Mouse (Mus musculus): ENCODE results near the gene Fdxacb1. TPM values are rescaled to one million over a fixed set of nuclear protein-coding genes. Genes with fewer than 3 reads are reported as not detected.
A peak's percentile ranks its signal among the peaks of the same experiment; 100 is the strongest.

Gene Fdxacb1
- polyA plus RNA-seq, 2 experiments, result 7.4 to 10.6 TPM

DNA sequence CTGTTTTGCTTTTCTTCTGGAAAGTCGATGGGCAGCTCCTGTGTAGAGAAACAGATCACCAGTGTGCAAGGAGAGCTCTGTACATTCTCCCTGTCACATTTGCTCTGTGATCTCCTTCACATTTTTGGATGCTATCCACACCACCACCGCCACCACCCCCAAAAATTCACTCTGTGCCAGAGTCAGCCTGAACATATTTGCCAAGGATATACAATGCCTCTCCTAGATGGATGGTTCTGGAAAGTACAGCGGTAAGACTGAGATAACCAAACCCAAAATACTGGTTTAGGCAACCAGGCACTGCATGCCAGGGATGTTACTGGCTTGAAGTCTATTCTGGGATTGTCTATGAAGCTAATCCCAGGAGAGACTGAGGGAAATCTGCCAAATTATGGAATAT lies 25.8 kb upstream of the Fdxacb1 start:
- no peaks in the 10 kb centered on the region for H3K9me3 ChIP-seq (ENCODE audit: control insufficient read depth, low read length)
- no peak overlapping the region for H3K4me3 ChIP-seq (replicated peaks; ENCODE audit: low read length)
- TF ChIP-seq POLR2A (IDR thresholded peaks at IDR 0.05; ENCODE audit: borderline replicate concordance, extremely low read depth, insufficient read depth, insufficient read length), result no peak
- peaks cover 6% of the 10 kb centered on the region for H3K4me1 ChIP-seq (ENCODE audit: control insufficient read depth, insufficient read depth, low read length)
- DNase-seq (ENCODE audit: low spot score) (no peak), ATAC-seq (ENCODE audit: low FRiP score, low read depth) (no peak)
- no peaks in the 10 kb centered on the region for H3K27me3 ChIP-seq (ENCODE audit: control insufficient read depth, insufficient read depth, low read length)
- no peak overlapping the region for H3K9ac ChIP-seq (ENCODE audit: low read depth, low read length, severe bottlenecking)
- no peaks in the 10 kb centered on the region for H3K36me3 ChIP-seq (ENCODE audit: control insufficient read depth, insufficient read depth, low read length)
- H3K4me2 ChIP-seq (replicated peaks; ENCODE audit: low read depth, low read length, severe bottlenecking), result no peak overlapping the region
- WGBS, result 84% methylated on average over 3 of the region's 3 CpGs
- no peak overlapping the region for H3K27ac ChIP-seq (replicated peaks; ENCODE audit: low read depth, low read length)

DNA sequence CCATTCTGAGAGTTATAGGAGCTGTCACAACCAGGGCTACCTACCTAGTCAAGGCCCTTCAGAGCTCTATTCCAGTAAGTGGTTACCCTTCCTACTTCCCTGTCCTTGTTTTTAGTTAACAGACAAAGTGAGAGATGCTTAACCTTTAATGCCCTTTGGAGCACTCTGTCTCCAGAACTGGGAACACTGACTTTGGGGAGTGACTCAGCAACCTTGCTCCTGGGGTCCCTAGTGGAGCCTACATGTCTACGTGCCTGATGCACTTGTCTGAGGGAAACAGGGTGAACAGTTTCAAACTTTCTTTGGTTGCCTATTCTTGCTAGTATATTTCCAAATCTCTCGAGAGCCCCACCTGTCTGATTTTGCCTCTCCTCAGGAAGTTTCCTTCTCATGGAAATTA lies 25.3 kb upstream of the Fdxacb1 start:
- Histone ChIP-seq H3K36me3 (ENCODE audit: control insufficient read depth, insufficient read depth, low read length) (no peaks in the 10 kb centered on the region), H3K4me3 (replicated peaks; ENCODE audit: low read length) (no peak overlapping the region), H3K9me3 (ENCODE audit: control insufficient read depth, low read length) (no peaks in the 10 kb centered on the region), H3K27ac (replicated peaks; ENCODE audit: low read depth, low read length) (no peak overlapping the region), H3K27me3 (ENCODE audit: control insufficient read depth, insufficient read depth, low read length) (peaks cover 3% of the 10 kb centered on the region; the same call in 1 of the 2 replicates), H3K9ac (ENCODE audit: low read depth, low read length, severe bottlenecking) (no peak overlapping the region), H3K4me2 (replicated peaks; ENCODE audit: low read depth, low read length, severe bottlenecking) (no peak overlapping the region), H3K4me1 (ENCODE audit: control insufficient read depth, insufficient read depth, low read length) (peaks cover 6% of the 10 kb centered on the region)
- ATAC-seq (ENCODE audit: low FRiP score, low read depth) (no peak), DNase-seq (ENCODE audit: low spot score) (no peak)
- 74% methylated on average over 2 of the region's 2 CpGs for WGBS
- TF ChIP-seq POLR2A (IDR thresholded peaks at IDR 0.05; ENCODE audit: borderline replicate concordance, extremely low read depth, insufficient read depth, insufficient read length), result no peak

DNA sequence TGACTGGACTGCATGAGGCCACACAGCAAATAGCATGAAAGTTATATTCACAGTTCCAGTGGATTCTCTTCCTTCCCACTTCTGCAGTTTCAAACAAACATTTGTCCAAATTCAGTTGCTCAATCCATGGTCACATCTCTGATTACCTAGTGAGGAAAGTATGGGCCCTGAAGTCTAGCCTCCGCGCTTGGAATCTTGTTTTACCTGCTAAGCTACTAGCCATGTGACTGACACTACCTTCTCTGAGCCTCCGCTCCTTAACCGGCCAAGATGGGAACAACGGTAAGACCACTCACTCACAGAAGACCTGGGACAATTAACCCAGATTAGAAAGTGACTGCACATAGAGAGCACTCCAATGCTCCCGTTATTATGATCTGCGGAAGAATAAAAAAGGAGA lies 22.2 kb upstream of the Fdxacb1 start:
- no peak overlapping the region for H3K27ac ChIP-seq (replicated peaks; ENCODE audit: low read depth, low read length)
- no peak for ATAC-seq (ENCODE audit: low FRiP score, low read depth)

DNA sequence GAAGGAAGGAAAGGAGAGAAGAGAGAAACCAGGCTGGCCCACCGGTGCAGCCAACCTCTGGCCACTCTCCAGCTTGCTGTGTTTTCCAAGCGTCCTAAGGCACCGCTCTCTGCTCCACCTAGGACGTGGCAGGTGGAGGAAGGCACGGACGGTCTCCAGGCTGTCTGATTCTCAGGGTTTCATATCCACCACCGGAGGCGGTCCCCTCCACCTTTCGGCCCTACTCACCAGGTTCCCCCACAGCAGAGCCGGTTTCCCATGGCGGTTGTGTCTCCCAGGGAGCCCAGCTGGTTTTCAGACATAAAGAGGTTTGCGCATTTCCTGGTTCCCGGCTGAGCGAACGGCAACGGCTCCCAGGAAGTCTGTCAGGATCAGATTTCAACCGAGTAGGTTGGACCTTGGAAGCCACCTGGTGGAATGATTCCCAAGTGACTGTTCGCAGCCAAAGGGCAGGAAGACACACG lies 21.8 kb upstream of the Fdxacb1 start, which contains the start of gene 2310030G06Rik:
TSS of gene 2310030G06Rik (minus strand) at position 323 of the 464 bp plus-strand sequence.
- TF ChIP-seq POLR2A (IDR thresholded peaks at IDR 0.05; ENCODE audit: borderline replicate concordance, extremely low read depth, insufficient read depth, insufficient read length), result no peak
- ATAC-seq (ENCODE audit: low FRiP score, low read depth), result peak; percentile 26; the same call in 1 of the 2 replicates
- H3K9me3 ChIP-seq (ENCODE audit: control insufficient read depth, low read length), result no peaks in the 10 kb centered on the region
- H3K4me3 ChIP-seq (replicated peaks; ENCODE audit: low read length), result peak within 1 kb of the TSS; percentile 32
- WGBS, result 1% methylated on average over 19 of the region's 19 CpGs
- H3K9ac ChIP-seq (ENCODE audit: low read depth, low read length, severe bottlenecking), result peak within 1 kb of the TSS; percentile 45; the same call in 1 of the 2 replicates
- peaks cover 6% of the 10 kb centered on the region for H3K4me1 ChIP-seq (ENCODE audit: control insufficient read depth, insufficient read depth, low read length)
- peak; percentile 21 for DNase-seq (ENCODE audit: low spot score)
- H3K4me2 ChIP-seq (replicated peaks; ENCODE audit: low read depth, low read length, severe bottlenecking), result peak within 1 kb of the TSS; percentile 54
- H3K27me3 ChIP-seq (ENCODE audit: control insufficient read depth, insufficient read depth, low read length), result peaks cover 3% of the 10 kb centered on the region; the same call in 1 of the 2 replicates
- H3K27ac ChIP-seq (replicated peaks; ENCODE audit: low read depth, low read length), result no peak within 1 kb of the TSS
- H3K36me3 ChIP-seq (ENCODE audit: control insufficient read depth, insufficient read depth, low read length), result no peaks in the 10 kb centered on the region

More for the DNA sequence above, 22.2 kb upstream of the Fdxacb1 start:
- Histone ChIP-seq H3K4me1 (ENCODE audit: control insufficient read depth, insufficient read depth, low read length) (peaks cover 6% of the 10 kb centered on the region), H3K36me3 (ENCODE audit: control insufficient read depth, insufficient read depth, low read length) (no peaks in the 10 kb centered on the region), H3K4me2 (replicated peaks; ENCODE audit: low read depth, low read length, severe bottlenecking) (peak overlapping the region; percentile 54), H3K4me3 (replicated peaks; ENCODE audit: low read length) (peak overlapping the region; percentile 32), H3K27me3 (ENCODE audit: control insufficient read depth, insufficient read depth, low read length) (peaks cover 3% of the 10 kb centered on the region; the same call in 1 of the 2 replicates), H3K9me3 (ENCODE audit: control insufficient read depth, low read length) (no peaks in the 10 kb centered on the region), H3K9ac (ENCODE audit: low read depth, low read length, severe bottlenecking) (0 out of 2 replicates have a peak overlapping the region, but pooled peaks have one; percentile 45)
- TF ChIP-seq POLR2A (IDR thresholded peaks at IDR 0.05; ENCODE audit: borderline replicate concordance, extremely low read depth, insufficient read depth, insufficient read length), result no peak
- no peak for DNase-seq (ENCODE audit: low spot score)
- 14% methylated on average over 7 of the region's 7 CpGs for WGBS

DNA sequence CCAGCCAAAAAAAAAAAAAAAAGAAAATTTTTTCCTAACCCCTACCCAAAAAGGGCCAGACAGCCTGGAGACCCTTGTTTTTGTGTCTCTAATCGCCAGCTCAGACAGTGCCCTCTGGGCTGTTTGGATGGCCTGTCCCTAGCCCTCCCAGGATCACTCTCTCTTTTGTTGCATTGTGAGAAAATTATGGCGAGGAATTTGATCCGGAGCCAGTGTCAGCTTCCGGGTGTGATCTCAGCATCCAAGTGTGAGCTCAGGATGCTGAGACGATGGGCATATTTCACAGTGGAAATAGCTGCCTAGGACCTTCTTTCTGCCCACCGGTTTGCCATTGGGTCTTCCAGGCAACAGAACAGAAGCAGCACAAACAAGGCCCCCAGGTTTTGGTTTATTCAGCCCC lies 17.3 kb upstream of the Fdxacb1 start:
- Histone ChIP-seq H3K27me3 (ENCODE audit: control insufficient read depth, insufficient read depth, low read length) (peaks cover 3% of the 10 kb centered on the region; the same call in 1 of the 2 replicates), H3K36me3 (ENCODE audit: control insufficient read depth, insufficient read depth, low read length) (no peaks in the 10 kb centered on the region), H3K9me3 (ENCODE audit: control insufficient read depth, low read length) (no peaks in the 10 kb centered on the region), H3K27ac (replicated peaks; ENCODE audit: low read depth, low read length) (no peak overlapping the region), H3K4me1 (ENCODE audit: control insufficient read depth, insufficient read depth, low read length) (peaks cover 17% of the 10 kb centered on the region), H3K4me2 (replicated peaks; ENCODE audit: low read depth, low read length, severe bottlenecking) (no peak overlapping the region), H3K4me3 (replicated peaks; ENCODE audit: low read length) (no peak overlapping the region), H3K9ac (ENCODE audit: low read depth, low read length, severe bottlenecking) (no peak overlapping the region)
- ATAC-seq (ENCODE audit: low FRiP score, low read depth), result no peak
- DNase-seq (ENCODE audit: low spot score), result no peak
- 71% methylated on average over 6 of the region's 6 CpGs for WGBS
- TF ChIP-seq POLR2A (IDR thresholded peaks at IDR 0.05; ENCODE audit: borderline replicate concordance, extremely low read depth, insufficient read depth, insufficient read length), result no peak
